Mouse (Mus musculus): Measurements from ENCODE around the gene Mical3. TPM values are rescaled to one million over a fixed set of nuclear protein-coding genes. Genes with fewer than 3 reads are reported as not detected.

The Mical3 gene
- polyA plus RNA-seq, 1 experiment from 2014 or later, result 20.0 TPM

- H3K27me3 ChIP-seq (ENCODE audit: control insufficient read depth, insufficient read depth, low read length), result no peaks in the 10 kb centered on the region
- H3K36me3 ChIP-seq (ENCODE audit: control insufficient read depth, insufficient read depth, low read length), result no peaks in the 10 kb centered on the region; the same call in 1 of the 2 replicates
- H3K4me1 ChIP-seq (ENCODE audit: control insufficient read depth, insufficient read depth, low read length), result peaks cover 4% of the 10 kb centered on the region; the same call in 1 of the 2 replicates
- ATAC-seq (ENCODE audit: low FRiP score, low TSS enrichment), result no peak
- no peak overlapping the region for H3K4me2 ChIP-seq (replicated peaks; ENCODE audit: low read depth, low read length)
- no peak overlapping the region for H3K27ac ChIP-seq (ENCODE audit: low read depth, low read length)
- WGBS, result 88% methylated on average over 7 of the region's 7 CpGs
- H3K9ac ChIP-seq (ENCODE audit: low read depth, low read length), result no peak overlapping the region
- no peak overlapping the region for H3K4me3 ChIP-seq (ENCODE audit: low read length)
- H3K9me3 ChIP-seq (ENCODE audit: control insufficient read depth, low read length), result no peaks in the 10 kb centered on the region
These were observed 31.0 kb downstream of the Mical3 start for GRCm38 (mm10) chr6:121099831-121100230.

GRCm38 (mm10) chr6:121099228-121099608 lies 31.6 kb downstream of the Mical3 start:
- Histone ChIP-seq H3K27me3 (ENCODE audit: control insufficient read depth, insufficient read depth, low read length) (no peaks in the 10 kb centered on the region), H3K4me1 (ENCODE audit: control insufficient read depth, insufficient read depth, low read length) (peaks cover 3% of the 10 kb centered on the region; the same call in 1 of the 2 replicates), H3K9me3 (ENCODE audit: control insufficient read depth, low read length) (no peaks in the 10 kb centered on the region), H3K4me2 (replicated peaks; ENCODE audit: low read depth, low read length) (no peak overlapping the region), H3K9ac (ENCODE audit: low read depth, low read length) (no peak overlapping the region), H3K36me3 (ENCODE audit: control insufficient read depth, insufficient read depth, low read length) (no peaks in the 10 kb centered on the region; the same call in 1 of the 2 replicates), H3K27ac (ENCODE audit: low read depth, low read length) (no peak overlapping the region), H3K4me3 (ENCODE audit: low read length) (no peak overlapping the region)
- ATAC-seq (ENCODE audit: low FRiP score, low TSS enrichment), result no peak
- 77% methylated on average over 4 of the region's 4 CpGs for WGBS

- H3K27me3 ChIP-seq (ENCODE audit: control insufficient read depth, insufficient read depth, low read length), result no peaks in the 10 kb centered on the region
- H3K4me2 ChIP-seq (replicated peaks; ENCODE audit: low read depth, low read length), result no peak overlapping the region
- no peaks in the 10 kb centered on the region; the same call in 1 of the 2 replicates for H3K36me3 ChIP-seq (ENCODE audit: control insufficient read depth, insufficient read depth, low read length)
- H3K27ac ChIP-seq (ENCODE audit: low read depth, low read length), result no peak overlapping the region
- ATAC-seq (ENCODE audit: low FRiP score, low TSS enrichment), result no peak
- peaks cover 3% of the 10 kb centered on the region; the same call in 1 of the 2 replicates for H3K4me1 ChIP-seq (ENCODE audit: control insufficient read depth, insufficient read depth, low read length)
- H3K9ac ChIP-seq (ENCODE audit: low read depth, low read length), result no peak overlapping the region
- WGBS, result 84% methylated on average over 9 of the region's 9 CpGs
- no peaks in the 10 kb centered on the region for H3K9me3 ChIP-seq (ENCODE audit: control insufficient read depth, low read length)
- H3K4me3 ChIP-seq (ENCODE audit: low read length), result no peak overlapping the region
These were observed 32.1 kb downstream of the Mical3 start for GRCm38 (mm10) chr6:121098511-121099227.

- no peak overlapping the region for H3K9ac ChIP-seq (ENCODE audit: low read depth, low read length)
- ATAC-seq (ENCODE audit: low FRiP score, low TSS enrichment), result no peak
- H3K27me3 ChIP-seq (ENCODE audit: control insufficient read depth, insufficient read depth, low read length), result no peaks in the 10 kb centered on the region
- no peak overlapping the region for H3K27ac ChIP-seq (ENCODE audit: low read depth, low read length)
- H3K4me1 ChIP-seq (ENCODE audit: control insufficient read depth, insufficient read depth, low read length), result peaks cover 3% of the 10 kb centered on the region; the same call in 1 of the 2 replicates
- H3K36me3 ChIP-seq (ENCODE audit: control insufficient read depth, insufficient read depth, low read length), result no peaks in the 10 kb centered on the region; the same call in 1 of the 2 replicates
- WGBS, result 72% methylated on average over 9 of the region's 9 CpGs
- H3K9me3 ChIP-seq (ENCODE audit: control insufficient read depth, low read length), result no peaks in the 10 kb centered on the region
- H3K4me2 ChIP-seq (replicated peaks; ENCODE audit: low read depth, low read length), result no peak overlapping the region
- no peak overlapping the region for H3K4me3 ChIP-seq (ENCODE audit: low read length)
These were observed 32.7 kb downstream of the Mical3 start for GRCm38 (mm10) chr6:121098109-121098508.

- Histone ChIP-seq H3K9me3 (ENCODE audit: control insufficient read depth, low read length) (no peaks in the 10 kb centered on the region), H3K4me3 (ENCODE audit: low read length) (no peak overlapping the region), H3K27me3 (ENCODE audit: control insufficient read depth, insufficient read depth, low read length) (no peaks in the 10 kb centered on the region), H3K4me1 (ENCODE audit: control insufficient read depth, insufficient read depth, low read length) (peaks cover 3% of the 10 kb centered on the region; the same call in 1 of the 2 replicates), H3K9ac (ENCODE audit: low read depth, low read length) (no peak overlapping the region), H3K36me3 (ENCODE audit: control insufficient read depth, insufficient read depth, low read length) (no peaks in the 10 kb centered on the region; the same call in 1 of the 2 replicates), H3K4me2 (replicated peaks; ENCODE audit: low read depth, low read length) (no peak overlapping the region), H3K27ac (ENCODE audit: low read depth, low read length) (no peak overlapping the region)
- 78% methylated on average over 8 of the region's 8 CpGs for WGBS
- no peak for ATAC-seq (ENCODE audit: low FRiP score, low TSS enrichment)
These were observed 33.9 kb downstream of the Mical3 start for GRCm38 (mm10) chr6:121096862-121097261.

- no peak for ATAC-seq (ENCODE audit: low FRiP score, low TSS enrichment)
- no peak overlapping the region for H3K9ac ChIP-seq (ENCODE audit: low read depth, low read length)
- H3K4me2 ChIP-seq (replicated peaks; ENCODE audit: low read depth, low read length), result no peak overlapping the region
- no peak overlapping the region for H3K27ac ChIP-seq (ENCODE audit: low read depth, low read length)
- no peak overlapping the region for H3K4me3 ChIP-seq (ENCODE audit: low read length)
- WGBS, result 90% methylated on average over 8 of the region's 8 CpGs
- H3K9me3 ChIP-seq (ENCODE audit: control insufficient read depth, low read length), result no peaks in the 10 kb centered on the region
- H3K4me1 ChIP-seq (ENCODE audit: control insufficient read depth, insufficient read depth, low read length), result no peaks in the 10 kb centered on the region
- H3K27me3 ChIP-seq (ENCODE audit: control insufficient read depth, insufficient read depth, low read length), result no peaks in the 10 kb centered on the region
- H3K36me3 ChIP-seq (ENCODE audit: control insufficient read depth, insufficient read depth, low read length), result no peaks in the 10 kb centered on the region; the same call in 1 of the 2 replicates
These were observed 34.4 kb downstream of the Mical3 start for GRCm38 (mm10) chr6:121096390-121096789.

GRCm38 (mm10) chr6:121093662-121094408 lies 37.0 kb downstream of the Mical3 start:
- Histone ChIP-seq H3K4me1 (ENCODE audit: control insufficient read depth, insufficient read depth, low read length) (no peaks in the 10 kb centered on the region), H3K9ac (ENCODE audit: low read depth, low read length) (no peak overlapping the region), H3K27me3 (ENCODE audit: control insufficient read depth, insufficient read depth, low read length) (no peaks in the 10 kb centered on the region), H3K4me3 (ENCODE audit: low read length) (no peak overlapping the region), H3K4me2 (replicated peaks; ENCODE audit: low read depth, low read length) (no peak overlapping the region), H3K9me3 (ENCODE audit: control insufficient read depth, low read length) (no peaks in the 10 kb centered on the region), H3K36me3 (ENCODE audit: control insufficient read depth, insufficient read depth, low read length) (no peaks in the 10 kb centered on the region; the same call in 1 of the 2 replicates), H3K27ac (ENCODE audit: low read depth, low read length) (no peak overlapping the region)
- 87% methylated on average over 8 of the region's 8 CpGs for WGBS
- no peak for ATAC-seq (ENCODE audit: low FRiP score, low TSS enrichment)

- H3K4me3 ChIP-seq (ENCODE audit: low read length), result no peak overlapping the region
- no peaks in the 10 kb centered on the region for H3K9me3 ChIP-seq (ENCODE audit: control insufficient read depth, low read length)
- no peak overlapping the region for H3K9ac ChIP-seq (ENCODE audit: low read depth, low read length)
- H3K4me2 ChIP-seq (replicated peaks; ENCODE audit: low read depth, low read length), result no peak overlapping the region
- H3K36me3 ChIP-seq (ENCODE audit: control insufficient read depth, insufficient read depth, low read length), result no peaks in the 10 kb centered on the region; the same call in 1 of the 2 replicates
- H3K27me3 ChIP-seq (ENCODE audit: control insufficient read depth, insufficient read depth, low read length), result no peaks in the 10 kb centered on the region
- H3K27ac ChIP-seq (ENCODE audit: low read depth, low read length), result no peak overlapping the region
- 95% methylated on average over 11 of the region's 11 CpGs for WGBS
- H3K4me1 ChIP-seq (ENCODE audit: control insufficient read depth, insufficient read depth, low read length), result peaks cover 8% of the 10 kb centered on the region; the same call in 1 of the 2 replicates
- ATAC-seq (ENCODE audit: low FRiP score, low TSS enrichment), result no peak
These were observed 40.0 kb downstream of the Mical3 start for GRCm38 (mm10) chr6:121090786-121091185.
